Mouse (Mus musculus): Measurements from ENCODE around the gene Exosc5. TPM values are rescaled to one million over a fixed set of nuclear protein-coding genes. Genes with fewer than 3 reads are reported as not detected.

The Exosc5 gene
- polyA plus RNA-seq, 1 experiment from 2014 or later = 73.1 TPM

- Histone ChIP-seq H3K27me3 (peaks cover 37% of the 10 kb centered on the region), H3K9ac (no peak overlapping the region), H3K36me3 (peaks cover 32% of the 10 kb centered on the region), H3K4me1 (peaks cover 13% of the 10 kb centered on the region), H3K4me2 (replicated peaks) (no peak overlapping the region), H3K4me3 (no peak overlapping the region), H3K27ac (no peak overlapping the region), H3K9me3 (0 out of 2 replicates have a peak, but pooled peaks cover 4% of the 10 kb centered on the region)
- ATAC-seq (ENCODE audit: low FRiP score, low read depth) = no peak
- WGBS = 69% methylated on average over 2 of the region's 2 CpGs
Measured at GRCm38 (mm10) chr7:25671686-25672085, 12.7 kb downstream of the Exosc5 start.

GRCm38 (mm10) chr7:25672442-25672841, 13.5 kb downstream of the Exosc5 start:
- H3K4me1 ChIP-seq = peaks cover 13% of the 10 kb centered on the region
- 52% methylated on average over 4 of the region's 4 CpGs for WGBS

GRCm38 (mm10) chr7:25674297-25674696, 15.3 kb downstream of the Exosc5 start:
- Histone ChIP-seq H3K4me2 (replicated peaks) (peak overlapping the region; percentile 68), H3K9ac (peak overlapping the region; percentile 55; the same call in 1 of the 2 replicates)
- 31% methylated on average over 9 of the region's 9 CpGs for WGBS

More at GRCm38 (mm10) chr7:25672442-25672841, 13.5 kb downstream of the Exosc5 start:
- 0 out of 2 replicates have a peak, but pooled peaks cover 4% of the 10 kb centered on the region for H3K9me3 ChIP-seq
- H3K36me3 ChIP-seq = peaks cover 24% of the 10 kb centered on the region
- ATAC-seq (ENCODE audit: low FRiP score, low read depth) = no peak
- H3K27ac ChIP-seq = no peak overlapping the region
- no peak overlapping the region for H3K4me3 ChIP-seq
- H3K27me3 ChIP-seq = peaks cover 41% of the 10 kb centered on the region
- H3K9ac ChIP-seq = no peak overlapping the region
- H3K4me2 ChIP-seq (replicated peaks) = no peak overlapping the region

GRCm38 (mm10) chr7:25674719-25675300, 15.8 kb downstream of the Exosc5 start, which contains the start of gene Tmem91:
Gene Tmem91 (minus strand): TSS chr7:25675166.
- 0 out of 2 replicates have a peak, but pooled peaks cover 4% of the 10 kb centered on the region for H3K9me3 ChIP-seq
- H3K36me3 ChIP-seq = 0 out of 2 replicates have a peak, but pooled peaks cover under 1% of the 10 kb centered on the region
- H3K4me1 ChIP-seq = peaks cover 13% of the 10 kb centered on the region
- peak within 1 kb of the TSS; percentile 68 for H3K4me2 ChIP-seq (replicated peaks)
- peaks cover 53% of the 10 kb centered on the region for H3K27me3 ChIP-seq
- H3K4me3 ChIP-seq = peak within 1 kb of the TSS; percentile 40
- no peak for ATAC-seq (ENCODE audit: low FRiP score, low read depth)
- H3K9ac ChIP-seq = peak within 1 kb of the TSS; percentile 55
- no peak within 1 kb of the TSS for H3K27ac ChIP-seq
- WGBS = 2% methylated on average over 29 of the region's 29 CpGs

More at GRCm38 (mm10) chr7:25674297-25674696, 15.3 kb downstream of the Exosc5 start:
- ATAC-seq (ENCODE audit: low FRiP score, low read depth) = no peak
- Histone ChIP-seq H3K36me3 (peaks cover 6% of the 10 kb centered on the region), H3K27ac (no peak overlapping the region), H3K27me3 (peaks cover 52% of the 10 kb centered on the region), H3K4me3 (peak overlapping the region; percentile 40), H3K4me1 (peaks cover 13% of the 10 kb centered on the region), H3K9me3 (0 out of 2 replicates have a peak, but pooled peaks cover 4% of the 10 kb centered on the region)

- no peaks in the 10 kb centered on the region for H3K36me3 ChIP-seq
- no peak overlapping the region for H3K9ac ChIP-seq
- WGBS = 48% methylated on average over 6 of the region's 6 CpGs
- H3K4me2 ChIP-seq (replicated peaks) = peak overlapping the region; percentile 68
- peaks cover 53% of the 10 kb centered on the region for H3K27me3 ChIP-seq
- H3K9me3 ChIP-seq = 0 out of 2 replicates have a peak, but pooled peaks cover 4% of the 10 kb centered on the region
- no peak overlapping the region for H3K27ac ChIP-seq
- peaks cover 18% of the 10 kb centered on the region for H3K4me1 ChIP-seq
- no peak for ATAC-seq (ENCODE audit: low FRiP score, low read depth)
- peak overlapping the region; percentile 40; the same call in 1 of the 2 replicates for H3K4me3 ChIP-seq
Measured at GRCm38 (mm10) chr7:25675405-25675804, 16.4 kb downstream of the Exosc5 start.

- H3K27ac ChIP-seq = no peak overlapping the region
- no peak overlapping the region for H3K4me2 ChIP-seq (replicated peaks)
- WGBS = 60% methylated on average over 15 of the region's 15 CpGs
- H3K9me3 ChIP-seq = 0 out of 2 replicates have a peak, but pooled peaks cover 4% of the 10 kb centered on the region
- H3K4me3 ChIP-seq = no peak overlapping the region
- H3K36me3 ChIP-seq = no peaks in the 10 kb centered on the region
- H3K9ac ChIP-seq = no peak overlapping the region
- peaks cover 53% of the 10 kb centered on the region for H3K27me3 ChIP-seq
- H3K4me1 ChIP-seq = peaks cover 20% of the 10 kb centered on the region
- ATAC-seq (ENCODE audit: low FRiP score, low read depth) = no peak
Measured at GRCm38 (mm10) chr7:25676085-25676781, 17.3 kb downstream of the Exosc5 start.

- 0 out of 2 replicates have a peak, but pooled peaks cover 4% of the 10 kb centered on the region for H3K9me3 ChIP-seq
- no peak overlapping the region for H3K4me3 ChIP-seq
- peaks cover 24% of the 10 kb centered on the region for H3K4me1 ChIP-seq
- H3K9ac ChIP-seq = no peak overlapping the region
- ATAC-seq (ENCODE audit: low FRiP score, low read depth) = no peak
- no peak overlapping the region for H3K4me2 ChIP-seq (replicated peaks)
- no peak overlapping the region for H3K27ac ChIP-seq
- no peaks in the 10 kb centered on the region for H3K36me3 ChIP-seq
- WGBS = 93% methylated on average over 7 of the region's 7 CpGs
- H3K27me3 ChIP-seq = peaks cover 53% of the 10 kb centered on the region
Measured at GRCm38 (mm10) chr7:25677013-25677412, 18.0 kb downstream of the Exosc5 start.

- no peaks in the 10 kb centered on the region for H3K9me3 ChIP-seq
- peaks cover 32% of the 10 kb centered on the region for H3K27me3 ChIP-seq
- 8% methylated on average over 6 of the region's 6 CpGs for WGBS
- H3K36me3 ChIP-seq = peaks cover 5% of the 10 kb centered on the region; the same call in 1 of the 2 replicates
- no peak overlapping the region for H3K27ac ChIP-seq
- ATAC-seq (ENCODE audit: low FRiP score, low read depth) = no peak
- H3K4me1 ChIP-seq = peaks cover 17% of the 10 kb centered on the region
- H3K4me3 ChIP-seq = peak overlapping the region; percentile 66
- H3K4me2 ChIP-seq (replicated peaks) = peak overlapping the region; percentile 69
- peak overlapping the region; percentile 68 for H3K9ac ChIP-seq
Measured at GRCm38 (mm10) chr7:25679971-25680370, 21.0 kb downstream of the Exosc5 start.

GRCm38 (mm10) chr7:25680514-25681258, 21.7 kb downstream of the Exosc5 start, which contains the start of gene B9d2:
Gene B9d2 (plus strand): TSS chr7:25680780.
- H3K4me3 ChIP-seq = peak within 1 kb of the TSS; percentile 66
- peaks cover 15% of the 10 kb centered on the region for H3K4me1 ChIP-seq
- peaks cover 29% of the 10 kb centered on the region for H3K27me3 ChIP-seq
- under 1% methylated on average over 46 of the region's 46 CpGs for WGBS
- H3K36me3 ChIP-seq = peaks cover 5% of the 10 kb centered on the region; the same call in 1 of the 2 replicates
- peak within 1 kb of the TSS; percentile 68 for H3K9ac ChIP-seq
- peak; percentile 96 for ATAC-seq (ENCODE audit: low FRiP score, low read depth)
- peak within 1 kb of the TSS; percentile 91 for H3K27ac ChIP-seq
- peak within 1 kb of the TSS; percentile 69 for H3K4me2 ChIP-seq (replicated peaks)
- H3K9me3 ChIP-seq = no peaks in the 10 kb centered on the region

- Histone ChIP-seq H3K9ac (peak overlapping the region; percentile 4; the same call in 1 of the 2 replicates), H3K9me3 (no peaks in the 10 kb centered on the region), H3K27me3 (peaks cover 30% of the 10 kb centered on the region), H3K4me2 (replicated peaks) (peak overlapping the region; percentile 69), H3K4me3 (peak overlapping the region; percentile 66), H3K4me1 (peaks cover 19% of the 10 kb centered on the region), H3K27ac (no peak overlapping the region), H3K36me3 (peaks cover 5% of the 10 kb centered on the region; the same call in 1 of the 2 replicates)
- WGBS = 66% methylated on average over 15 of the region's 15 CpGs
- 0 out of 2 replicates have a peak, but pooled peaks have one; percentile 2 for ATAC-seq (ENCODE audit: low FRiP score, low read depth)
Measured at GRCm38 (mm10) chr7:25681341-25682231, 22.6 kb downstream of the Exosc5 start.
